Mouse (Mus musculus) cerebellum, postnatal 36 days (tissue): ENCODE results near the gene Mrpl40.
"Not testable (repeated sequence)": the region's sequence is repeated elsewhere in the genome, so short reads cannot be mapped to it uniquely, and the experiment has no call there.

Experiments used
- DNase-seq, 2 experiments: peaks; one replicate each; pipeline ENCODE4 v3.0.0; 2021 to 2022; ENCODE audit warnings: mixed read lengths in 2 of 2

Gene Mrpl40

GRCm38 (mm10) chr16:18876442-18877308 lies at the start of gene Mrpl40, which contains the start of gene Hira:
Mrpl40 (minus strand) TSS chr16:18876862.
Hira (plus strand) TSS chr16:18877037.
- peak; percentile 93 to 94 for DNase-seq

- no peak for DNase-seq
These were observed 45.1 kb upstream of the Mrpl40 start for GRCm38 (mm10) chr16:18921771-18922170.

- no peak for DNase-seq
These were observed 39.4 kb upstream of the Mrpl40 start for GRCm38 (mm10) chr16:18916064-18916463.

GRCm38 (mm10) chr16:18905648-18906047 lies 29.0 kb upstream of the Mrpl40 start:
- DNase-seq, result no peak

GRCm38 (mm10) chr16:18896429-18896828 lies 19.8 kb upstream of the Mrpl40 start:
- no peak for DNase-seq

- no peak for DNase-seq
These were observed 18.6 kb upstream of the Mrpl40 start for GRCm38 (mm10) chr16:18895249-18895648.

- DNase-seq, result no peak
These were observed 17.2 kb upstream of the Mrpl40 start for GRCm38 (mm10) chr16:18893840-18894372.

GRCm38 (mm10) chr16:18884044-18884443 lies 7.4 kb upstream of the Mrpl40 start:
- no peak for DNase-seq

- DNase-seq, result no peak
These were observed 1.5 kb upstream of the Mrpl40 start for GRCm38 (mm10) chr16:18878091-18878720.

- DNase-seq, result peak; percentile 30 to 38
These were observed 876 bp upstream of the Mrpl40 start for GRCm38 (mm10) chr16:18877386-18878090.

GRCm38 (mm10) chr16:18876091-18876441 lies 596 bp downstream of the Mrpl40 start:
- DNase-seq, result no peak

GRCm38 (mm10) chr16:18870495-18870894 lies 6.2 kb downstream of the Mrpl40 start:
- not testable (repeated sequence) for DNase-seq

GRCm38 (mm10) chr16:18860186-18860585 lies 16.5 kb downstream of the Mrpl40 start:
- peak; percentile 25 to 26 for DNase-seq

- DNase-seq, result peak; percentile 30 to 57
These were observed 18.1 kb downstream of the Mrpl40 start for GRCm38 (mm10) chr16:18858551-18858950.

GRCm38 (mm10) chr16:18849521-18850190 lies 27.0 kb downstream of the Mrpl40 start:
- not testable (repeated sequence) for DNase-seq

- DNase-seq, result no peak
These were observed 30.3 kb downstream of the Mrpl40 start for GRCm38 (mm10) chr16:18846301-18846820.

GRCm38 (mm10) chr16:18838346-18838745 lies 38.3 kb downstream of the Mrpl40 start:
- no peak for DNase-seq

- peak; percentile 97 to 99 for DNase-seq
These were observed 40.0 kb downstream of the Mrpl40 start, which contains the start of the genes 2510002D24Rik and Gm28539 for GRCm38 (mm10) chr16:18836468-18837208. 2510002D24Rik (plus strand) TSS chr16:18836578. Gm28539 (plus strand) TSS chr16:18836584.

- no peak for DNase-seq
These were observed 40.6 kb downstream of the Mrpl40 start for GRCm38 (mm10) chr16:18836073-18836467.

GRCm38 (mm10) chr16:18833486-18833885 lies 43.2 kb downstream of the Mrpl40 start:
- DNase-seq, result no peak

GRCm38 (mm10) chr16:18829102-18829501 lies 47.6 kb downstream of the Mrpl40 start:
- DNase-seq, result no peak
